Mouse (Mus musculus): Measurements from ENCODE around the gene Angel1. TPM values are rescaled to one million over a fixed set of nuclear protein-coding genes. Genes with fewer than 3 reads are reported as not detected.

Gene Angel1
- polyA plus RNA-seq, 1 experiment = 10.5 TPM

GRCm38 (mm10) chr12:86693389-86693788, 32.9 kb downstream of the Angel1 start:
- H3K4me3 ChIP-seq (ENCODE audit: insufficient read depth, low read length) = no peak overlapping the region
- TF ChIP-seq POLR2A (IDR thresholded peaks at IDR 0.05; ENCODE audit: extremely low read depth, insufficient read depth, low read length) = no peak
- TF ChIP-seq CTCF (IDR thresholded peaks at IDR 0.05; ENCODE audit: extremely low read depth, insufficient read depth, low read length) = no peak
- peaks cover 9% of the 10 kb centered on the region; the same call in 1 of the 2 replicates for H3K4me1 ChIP-seq (ENCODE audit: control insufficient read depth, insufficient read depth, low read length)
- H3K27ac ChIP-seq (ENCODE audit: insufficient read depth, low read length) = no peak overlapping the region

- Histone ChIP-seq H3K4me3 (ENCODE audit: insufficient read depth, low read length) (no peak overlapping the region), H3K27ac (ENCODE audit: insufficient read depth, low read length) (no peak overlapping the region), H3K4me1 (ENCODE audit: control insufficient read depth, insufficient read depth, low read length) (peaks cover 8% of the 10 kb centered on the region; the same call in 1 of the 2 replicates)
- TF ChIP-seq POLR2A (IDR thresholded peaks at IDR 0.05; ENCODE audit: extremely low read depth, insufficient read depth, low read length) (no peak), CTCF (IDR thresholded peaks at IDR 0.05; ENCODE audit: extremely low read depth, insufficient read depth, low read length) (no peak)
Observed at GRCm38 (mm10) chr12:86692471-86693356, 33.5 kb downstream of the Angel1 start.

GRCm38 (mm10) chr12:86690700-86691485, 35.4 kb downstream of the Angel1 start:
- no peak for TF ChIP-seq CTCF (IDR thresholded peaks at IDR 0.05; ENCODE audit: extremely low read depth, insufficient read depth, low read length)
- TF ChIP-seq POLR2A (IDR thresholded peaks at IDR 0.05; ENCODE audit: extremely low read depth, insufficient read depth, low read length) = no peak
- Histone ChIP-seq H3K4me3 (ENCODE audit: insufficient read depth, low read length) (no peak overlapping the region), H3K4me1 (ENCODE audit: control insufficient read depth, insufficient read depth, low read length) (peaks cover 11% of the 10 kb centered on the region; the same call in 1 of the 2 replicates), H3K27ac (ENCODE audit: insufficient read depth, low read length) (peak overlapping the region; percentile 40; the same call in 1 of the 2 replicates)

GRCm38 (mm10) chr12:86688917-86689316, 37.3 kb downstream of the Angel1 start:
- H3K4me1 ChIP-seq (ENCODE audit: control insufficient read depth, insufficient read depth, low read length) = peaks cover 15% of the 10 kb centered on the region; the same call in 1 of the 2 replicates
- TF ChIP-seq CTCF (IDR thresholded peaks at IDR 0.05; ENCODE audit: extremely low read depth, insufficient read depth, low read length) (no peak), POLR2A (IDR thresholded peaks at IDR 0.05; ENCODE audit: extremely low read depth, insufficient read depth, low read length) (no peak)

GRCm38 (mm10) chr12:86687971-86688573, 38.2 kb downstream of the Angel1 start:
- Histone ChIP-seq H3K4me1 (ENCODE audit: control insufficient read depth, insufficient read depth, low read length) (peaks cover 15% of the 10 kb centered on the region; the same call in 1 of the 2 replicates), H3K27ac (ENCODE audit: insufficient read depth, low read length) (peak overlapping the region; percentile 51), H3K4me3 (ENCODE audit: insufficient read depth, low read length) (no peak overlapping the region)
- TF ChIP-seq CTCF (IDR thresholded peaks at IDR 0.05; ENCODE audit: extremely low read depth, insufficient read depth, low read length) (no peak), POLR2A (IDR thresholded peaks at IDR 0.05; ENCODE audit: extremely low read depth, insufficient read depth, low read length) (no peak)

More at GRCm38 (mm10) chr12:86688917-86689316, 37.3 kb downstream of the Angel1 start:
- no peak overlapping the region for H3K4me3 ChIP-seq (ENCODE audit: insufficient read depth, low read length)
- H3K27ac ChIP-seq (ENCODE audit: insufficient read depth, low read length) = no peak overlapping the region

GRCm38 (mm10) chr12:86687445-86687955, 38.8 kb downstream of the Angel1 start:
- TF ChIP-seq POLR2A (IDR thresholded peaks at IDR 0.05; ENCODE audit: extremely low read depth, insufficient read depth, low read length) = no peak
- no peak for TF ChIP-seq CTCF (IDR thresholded peaks at IDR 0.05; ENCODE audit: extremely low read depth, insufficient read depth, low read length)
- Histone ChIP-seq H3K4me3 (ENCODE audit: insufficient read depth, low read length) (no peak overlapping the region), H3K4me1 (ENCODE audit: control insufficient read depth, insufficient read depth, low read length) (peaks cover 19% of the 10 kb centered on the region), H3K27ac (ENCODE audit: insufficient read depth, low read length) (peak overlapping the region; percentile 51)

GRCm38 (mm10) chr12:86686551-86687330, 39.5 kb downstream of the Angel1 start:
- H3K27ac ChIP-seq (ENCODE audit: insufficient read depth, low read length) = no peak overlapping the region
- TF ChIP-seq POLR2A (IDR thresholded peaks at IDR 0.05; ENCODE audit: extremely low read depth, insufficient read depth, low read length) (no peak), CTCF (IDR thresholded peaks at IDR 0.05; ENCODE audit: extremely low read depth, insufficient read depth, low read length) (no peak)
- H3K4me1 ChIP-seq (ENCODE audit: control insufficient read depth, insufficient read depth, low read length) = peaks cover 19% of the 10 kb centered on the region
- H3K4me3 ChIP-seq (ENCODE audit: insufficient read depth, low read length) = no peak overlapping the region

GRCm38 (mm10) chr12:86685275-86685674, 41.0 kb downstream of the Angel1 start:
- peak overlapping the region; percentile 2; the same call in 1 of the 2 replicates for H3K27ac ChIP-seq (ENCODE audit: insufficient read depth, low read length)
- no peak overlapping the region for H3K4me3 ChIP-seq (ENCODE audit: insufficient read depth, low read length)
- TF ChIP-seq CTCF (IDR thresholded peaks at IDR 0.05; ENCODE audit: extremely low read depth, insufficient read depth, low read length) = no peak
- TF ChIP-seq POLR2A (IDR thresholded peaks at IDR 0.05; ENCODE audit: extremely low read depth, insufficient read depth, low read length) = 0 out of 2 replicates have a peak, but pooled peaks have one; percentile 15
- H3K4me1 ChIP-seq (ENCODE audit: control insufficient read depth, insufficient read depth, low read length) = peaks cover 15% of the 10 kb centered on the region
